Mouse (Mus musculus): ENCODE measurements around the gene Ipo11.

The Ipo11 gene

GRCm38 (mm10) chr13:106817066-106817465 is 119.7 kb downstream of the Ipo11 start:
- DNase-seq (ENCODE audit: low spot score in 2 of 2) = no peak

GRCm38 (mm10) chr13:106813519-106813918 is 123.2 kb downstream of the Ipo11 start:
- peak in 1 of 2 experiments; percentile 20 for DNase-seq (ENCODE audit: low spot score in 2 of 2)

GRCm38 (mm10) chr13:106813087-106813486 is 123.7 kb downstream of the Ipo11 start:
- no peak for DNase-seq (ENCODE audit: low spot score in 2 of 2)

- no peak for DNase-seq (ENCODE audit: low spot score in 2 of 2)
Measured at GRCm38 (mm10) chr13:106810156-106810555, 126.6 kb downstream of the Ipo11 start.

- no peak for DNase-seq (ENCODE audit: low spot score in 2 of 2)
Measured at GRCm38 (mm10) chr13:106808821-106809220, 127.9 kb downstream of the Ipo11 start.

GRCm38 (mm10) chr13:106808315-106808714 is 128.4 kb downstream of the Ipo11 start:
- no peak for DNase-seq (ENCODE audit: low spot score in 2 of 2)

- DNase-seq (ENCODE audit: low spot score in 2 of 2) = no peak
Measured at GRCm38 (mm10) chr13:106807303-106807702, 129.5 kb downstream of the Ipo11 start.

- no peak for DNase-seq (ENCODE audit: low spot score in 2 of 2)
Measured at GRCm38 (mm10) chr13:106805146-106805545, 131.6 kb downstream of the Ipo11 start.

GRCm38 (mm10) chr13:106798026-106798425 is 138.7 kb downstream of the Ipo11 start:
- no peak for DNase-seq (ENCODE audit: low spot score in 2 of 2)

GRCm38 (mm10) chr13:106788817-106789216 is 147.9 kb downstream of the Ipo11 start:
- DNase-seq (ENCODE audit: low spot score in 2 of 2) = no peak

GRCm38 (mm10) chr13:106768807-106769206 is 168.0 kb downstream of the Ipo11 start:
- no peak for DNase-seq (ENCODE audit: low spot score in 2 of 2)

- no peak for DNase-seq (ENCODE audit: low spot score in 2 of 2)
Measured at GRCm38 (mm10) chr13:106762611-106763010, 174.1 kb downstream of the Ipo11 start.

GRCm38 (mm10) chr13:106761661-106762060 is 175.1 kb downstream of the Ipo11 start:
- DNase-seq (ENCODE audit: low spot score in 2 of 2) = no peak

- peak in 1 of 2 experiments; percentile 20 for DNase-seq (ENCODE audit: low spot score in 2 of 2)
Measured at GRCm38 (mm10) chr13:106760232-106760875, 176.4 kb downstream of the Ipo11 start.

GRCm38 (mm10) chr13:106755892-106756291 is 180.9 kb downstream of the Ipo11 start:
- no peak for DNase-seq (ENCODE audit: low spot score in 2 of 2)

- no peak for DNase-seq (ENCODE audit: low spot score in 2 of 2)
Measured at GRCm38 (mm10) chr13:106754216-106754615, 182.5 kb downstream of the Ipo11 start.

- DNase-seq (ENCODE audit: low spot score in 2 of 2) = no peak
Measured at GRCm38 (mm10) chr13:106751951-106752350, 184.8 kb downstream of the Ipo11 start.

GRCm38 (mm10) chr13:106746823-106747222 is 189.9 kb downstream of the Ipo11 start:
- DNase-seq (ENCODE audit: low spot score in 2 of 2) = no peak

GRCm38 (mm10) chr13:106745201-106745600 is 191.6 kb downstream of the Ipo11 start:
- DNase-seq (ENCODE audit: low spot score in 2 of 2) = no peak
